Mouse (Mus musculus) embryonic facial prominence, embryonic 13.5 days (tissue): ENCODE results near the gene Dexi. TPM values are rescaled to one million over a fixed set of nuclear protein-coding genes. Genes with fewer than 3 reads are reported as not detected.

Experiments
- ATAC-seq: fragments of 200-750 bp; cut with Nextera tagmentation; 2 replicates; pipeline ENCODE4 v1.8.0; 2017; ENCODE audit warnings: low read depth; ENCODE audit not compliant: insufficient number of reproducible peaks, insufficient read depth, low FRiP score, low TSS enrichment
- H3K27ac ChIP-seq: fragments of 300-500 bp; sonication (generic); 2 replicates; pipeline ENCODE4 v1.5.1; 2015; ENCODE audit warnings: moderate library complexity, mild to moderate bottlenecking, inconsistent platforms
- H3K27me3 ChIP-seq: fragments of 300-500 bp; sonication (generic); 2 replicates; pipeline ENCODE4 v1.6.1; 2015; ENCODE audit warnings: mild to moderate bottlenecking, inconsistent platforms
- H3K36me3 ChIP-seq: fragments of 300-500 bp; sonication (generic); 2 replicates; pipeline ENCODE4 v1.6.1; 2015; ENCODE audit warnings: mild to moderate bottlenecking, inconsistent platforms
- H3K4me1 ChIP-seq: fragments of 300-500 bp; sonication (generic); 2 replicates; pipeline ENCODE4 v1.6.1; 2015; ENCODE audit warnings: inconsistent platforms
- H3K4me2 ChIP-seq: fragments of 300-500 bp; sonication (generic); 2 replicates; pipeline ENCODE4 v1.6.1; 2015; ENCODE audit warnings: moderate library complexity, mild to moderate bottlenecking, inconsistent platforms
- H3K4me3 ChIP-seq: fragments of 300-500 bp; sonication (generic); 2 replicates; pipeline ENCODE4 v1.5.1; 2015; ENCODE audit warnings: mild to moderate bottlenecking, inconsistent platforms
- H3K9ac ChIP-seq: fragments of 300-500 bp; sonication (generic); 2 replicates; pipeline ENCODE4 v1.6.1; 2015; ENCODE audit warnings: mild to moderate bottlenecking, inconsistent platforms
- H3K9me3 ChIP-seq: fragments of 300-500 bp; sonication (generic); 2 replicates; pipeline ENCODE4 v1.6.1; 2016; ENCODE audit warnings: inconsistent platforms
- WGBS: fragments of 180-500 bp; shearing (Covaris S2); methylation state at CpG from one replicate; pipeline ENCODE4 v1.1.7; 2015; ENCODE audit warnings: mixed read lengths; 5-methylcytosine and 5-hydroxymethylcytosine counted together
- polyA plus RNA-seq: library from polyadenylated mRNA; unstranded; fragments of >200 nt; fragmentation: Nextera tagmentation; extraction: Ambion mirVana; gene quantifications from 2 replicates; pipeline ENCODE4 v1.2.1, GENCODE M21; 2015

The Dexi gene
- 23.5 and 24.8 TPM in 2 replicates for polyA plus RNA-seq

DNA sequence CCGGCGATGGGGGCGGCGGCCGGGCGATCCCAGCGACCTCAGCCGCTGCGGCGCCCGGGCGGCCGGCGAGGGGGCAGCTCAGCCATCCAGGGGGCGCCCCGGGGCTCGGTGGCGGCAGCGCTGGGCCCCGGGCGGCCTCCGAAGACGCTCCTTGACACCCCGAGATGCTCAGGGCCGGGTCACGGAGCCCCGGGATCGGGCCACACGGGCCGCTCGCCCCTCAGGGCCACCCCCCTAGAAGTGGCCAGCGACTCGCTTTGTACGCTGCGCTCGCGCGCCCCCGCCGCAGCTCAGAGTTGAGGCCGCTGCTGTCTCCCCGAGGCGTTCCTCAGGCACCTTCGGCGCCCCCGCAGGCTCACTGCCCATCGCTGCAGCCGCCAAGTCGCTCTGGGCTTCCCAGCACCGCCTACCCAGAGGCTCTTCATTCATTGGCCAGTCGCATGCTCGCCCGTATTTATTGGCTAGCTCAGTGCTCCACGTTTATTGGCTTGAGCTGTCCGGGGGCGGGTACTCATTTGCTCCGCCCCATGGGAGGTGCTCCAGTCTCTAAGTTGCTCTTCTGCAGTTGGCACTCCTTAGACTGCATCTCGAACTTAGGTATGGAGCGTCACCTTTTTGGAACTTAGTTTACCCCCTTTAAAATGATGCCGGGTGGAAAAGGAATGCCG is at the start of gene Dexi:
Gene Dexi (minus strand): TSS at position 357 of the 668 bp plus-strand sequence.
- Histone ChIP-seq H3K27ac (peak within 1 kb of the TSS; percentile 78), H3K4me1 (peaks cover 53% of the 10 kb centered on the region), H3K27me3 (no peaks in the 10 kb centered on the region), H3K9me3 (no peaks in the 10 kb centered on the region), H3K36me3 (no peaks in the 10 kb centered on the region), H3K9ac (peak within 1 kb of the TSS; percentile 91), H3K4me2 (peak within 1 kb of the TSS; percentile 91), H3K4me3 (peak within 1 kb of the TSS; percentile 77)
- under 1% methylated on average over 54 of the region's 61 CpGs for WGBS
- peak; percentile 93 for ATAC-seq

DNA sequence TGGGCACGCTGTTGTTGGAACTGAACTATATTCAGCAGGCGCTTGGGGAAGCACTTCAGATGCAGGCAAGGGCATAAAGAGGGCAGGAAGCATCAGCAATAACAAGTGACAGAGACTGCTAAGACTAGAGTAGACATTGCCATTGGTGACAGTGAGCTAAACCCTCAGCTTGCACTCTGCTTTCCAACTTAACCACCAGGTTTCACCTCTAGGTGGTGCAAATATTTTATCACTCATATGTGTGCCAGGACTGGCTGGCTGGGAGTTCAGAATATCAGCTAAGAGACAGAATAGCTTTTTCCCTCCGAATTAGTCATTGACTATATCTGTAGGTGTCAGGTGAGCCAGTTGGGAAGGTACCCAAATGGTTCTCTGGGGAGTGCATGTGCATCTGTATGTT is 43.7 kb upstream of the Dexi start:
- Histone ChIP-seq H3K4me1 (no peaks in the 10 kb centered on the region), H3K4me3 (no peak overlapping the region), H3K27ac (no peak overlapping the region), H3K9me3 (no peaks in the 10 kb centered on the region), H3K9ac (no peak overlapping the region), H3K4me2 (no peak overlapping the region), H3K27me3 (no peaks in the 10 kb centered on the region), H3K36me3 (peaks cover 54% of the 10 kb centered on the region)
- ATAC-seq = no peak
- 86% methylated on average over 3 of the region's 3 CpGs for WGBS

DNA sequence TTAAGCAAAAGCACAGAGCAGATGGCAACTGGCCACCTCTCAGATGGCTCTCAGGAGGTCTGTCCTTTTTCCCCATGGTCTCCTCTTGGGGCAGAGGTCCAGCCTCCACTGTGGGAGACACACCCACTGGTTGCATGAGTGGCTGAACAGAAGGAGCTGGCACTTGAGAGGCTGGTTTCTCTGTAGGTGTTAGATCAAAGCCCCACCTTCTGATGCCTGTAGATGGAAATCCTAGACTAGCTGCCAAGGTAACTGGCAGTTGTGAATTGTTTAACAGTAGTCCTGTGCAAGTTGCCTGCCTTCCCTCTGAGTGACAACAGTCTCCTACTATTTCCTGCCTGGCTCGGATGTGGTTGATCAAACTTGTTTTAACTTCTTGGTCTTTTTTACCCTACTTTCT is 42.3 kb upstream of the Dexi start:
- Histone ChIP-seq H3K36me3 (peaks cover 60% of the 10 kb centered on the region), H3K27ac (no peak overlapping the region), H3K9me3 (no peaks in the 10 kb centered on the region), H3K4me1 (no peaks in the 10 kb centered on the region), H3K9ac (no peak overlapping the region), H3K4me2 (no peak overlapping the region), H3K4me3 (no peak overlapping the region), H3K27me3 (no peaks in the 10 kb centered on the region)
- 57% methylated on average over 1 of the region's 1 CpGs for WGBS
- no peak for ATAC-seq

DNA sequence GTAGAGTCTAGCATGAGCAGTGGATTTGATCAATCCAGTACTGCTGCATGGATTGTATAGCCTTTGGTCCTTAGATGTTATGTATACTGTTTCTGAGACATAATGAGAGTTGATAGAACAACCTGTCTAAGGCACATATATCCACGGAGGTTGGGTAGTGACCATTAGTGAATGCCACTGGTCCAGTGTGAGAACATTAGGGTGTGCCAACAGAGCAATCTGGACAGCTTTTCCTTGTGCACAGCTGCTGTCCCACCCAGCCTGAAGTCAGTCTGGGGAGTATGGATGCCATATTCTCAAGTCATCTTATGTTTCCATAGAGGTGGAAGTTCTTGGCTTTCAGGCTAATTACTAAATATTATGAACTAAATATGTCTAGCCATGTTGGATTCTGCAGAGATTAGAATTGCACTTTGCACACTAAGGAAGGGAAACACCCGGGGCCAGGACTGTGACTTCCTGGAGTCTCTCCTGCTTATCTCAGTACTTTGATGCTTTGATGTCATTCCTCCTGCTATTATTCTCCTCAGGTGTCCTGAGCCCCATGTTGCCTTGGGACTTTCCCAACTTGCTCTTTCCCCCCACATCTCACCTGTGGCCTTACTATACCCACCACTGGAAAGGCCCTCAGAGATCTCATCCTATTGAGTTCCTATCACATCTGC is 38.5 kb upstream of the Dexi start:
- 90% methylated on average over 2 of the region's 2 CpGs for WGBS
- no peak overlapping the region for H3K4me3 ChIP-seq
- no peaks in the 10 kb centered on the region for H3K4me1 ChIP-seq
- H3K4me2 ChIP-seq = no peak overlapping the region
- ATAC-seq = no peak
- no peak overlapping the region for H3K27ac ChIP-seq
- peaks cover 79% of the 10 kb centered on the region for H3K36me3 ChIP-seq
- H3K27me3 ChIP-seq = no peaks in the 10 kb centered on the region
- no peak overlapping the region for H3K9ac ChIP-seq
- no peaks in the 10 kb centered on the region for H3K9me3 ChIP-seq

DNA sequence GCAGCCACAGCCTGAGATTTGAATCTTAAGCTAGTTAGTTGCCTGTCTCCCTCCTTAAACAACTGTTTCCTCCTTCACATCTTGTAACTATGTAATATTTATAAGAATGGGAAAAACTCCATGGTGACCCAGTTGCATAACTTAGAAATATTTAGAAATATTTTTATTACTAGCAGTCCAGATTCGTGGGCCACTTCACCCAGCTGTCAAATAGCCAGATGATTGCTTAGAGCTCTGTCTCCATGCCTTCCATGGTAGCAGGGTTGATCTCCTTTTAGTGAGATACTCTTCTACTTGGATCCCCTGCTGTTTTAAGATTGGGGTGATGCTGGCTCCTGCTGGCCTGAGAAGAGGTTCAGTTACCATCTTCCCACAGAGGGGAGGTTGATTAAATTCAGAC is 35.5 kb upstream of the Dexi start:
- no peaks in the 10 kb centered on the region for H3K27me3 ChIP-seq
- 69% methylated on average over 1 of the region's 1 CpGs for WGBS
- H3K4me2 ChIP-seq = no peak overlapping the region
- no peaks in the 10 kb centered on the region for H3K9me3 ChIP-seq
- ATAC-seq = no peak
- H3K4me3 ChIP-seq = no peak overlapping the region
- H3K27ac ChIP-seq = no peak overlapping the region
- H3K36me3 ChIP-seq = peaks cover 82% of the 10 kb centered on the region
- H3K9ac ChIP-seq = no peak overlapping the region
- no peaks in the 10 kb centered on the region for H3K4me1 ChIP-seq

DNA sequence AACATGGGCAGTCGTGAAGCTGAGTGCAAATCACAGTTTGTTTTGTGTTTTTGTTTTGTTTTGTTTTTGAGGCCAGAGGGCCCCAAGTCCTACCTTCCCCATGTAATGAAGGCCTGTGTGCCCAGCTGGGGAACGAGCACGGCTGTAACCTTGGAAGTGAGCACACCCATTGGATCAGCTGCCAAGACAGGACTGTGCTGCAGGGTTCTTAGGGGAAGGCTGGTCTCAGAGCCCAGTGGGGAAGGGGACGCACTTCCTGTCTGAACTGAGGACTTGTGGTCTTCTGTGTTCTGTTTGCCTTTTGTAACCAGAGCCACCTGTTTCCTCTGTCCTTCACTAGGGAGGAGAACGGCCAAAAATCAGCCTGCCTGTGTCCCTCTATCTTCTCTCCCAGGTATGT is 34.7 kb upstream of the Dexi start:
- H3K4me3 ChIP-seq = no peak overlapping the region
- no peak overlapping the region for H3K4me2 ChIP-seq
- no peak for ATAC-seq
- no peaks in the 10 kb centered on the region for H3K4me1 ChIP-seq
- peaks cover 77% of the 10 kb centered on the region for H3K36me3 ChIP-seq
- no peak overlapping the region for H3K27ac ChIP-seq
- no peaks in the 10 kb centered on the region for H3K27me3 ChIP-seq
- no peaks in the 10 kb centered on the region for H3K9me3 ChIP-seq
- WGBS = 48% methylated on average over 5 of the region's 5 CpGs
- H3K9ac ChIP-seq = no peak overlapping the region

DNA sequence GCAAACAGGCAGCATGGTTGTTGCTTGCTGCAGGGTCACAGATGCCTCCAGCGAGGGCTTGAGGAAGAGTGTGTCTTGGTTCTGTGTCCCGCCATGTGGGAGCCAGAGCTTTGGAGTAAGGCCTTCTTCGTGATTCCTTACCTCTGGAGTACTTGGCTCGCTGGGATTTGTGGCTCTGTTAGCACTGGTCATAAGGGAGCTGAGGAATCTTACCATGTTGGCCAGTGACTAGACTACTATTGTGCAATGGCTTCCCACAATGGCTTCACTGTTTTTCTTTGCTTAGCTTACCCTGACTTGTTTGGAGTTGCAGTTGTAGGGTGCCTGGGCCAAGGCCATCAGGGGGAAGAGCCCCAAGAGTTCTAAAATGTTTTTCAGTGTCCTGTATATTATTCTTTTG is 33.1 kb upstream of the Dexi start:
- 85% methylated on average over 4 of the region's 4 CpGs for WGBS
- H3K27ac ChIP-seq = no peak overlapping the region

DNA sequence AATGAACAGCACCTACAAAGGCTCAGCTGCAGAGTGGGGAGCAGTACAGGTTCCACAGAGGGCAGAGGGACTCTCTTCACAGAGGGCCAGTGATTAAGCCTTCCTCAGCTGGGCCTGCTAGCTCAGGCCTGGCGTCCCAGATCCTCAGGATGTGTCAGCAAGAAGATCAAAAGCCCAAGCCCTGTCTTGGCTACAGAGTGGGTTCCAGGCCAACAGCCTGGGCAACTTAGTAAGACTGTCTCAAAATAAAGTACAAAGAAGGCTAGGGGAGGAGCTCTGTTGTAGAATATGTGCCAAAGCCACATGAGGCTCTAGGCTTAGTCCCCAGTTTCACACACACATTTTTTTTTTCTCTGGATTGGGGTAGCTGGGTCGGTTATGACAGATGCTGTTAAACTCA is 32.1 kb upstream of the Dexi start:
- Histone ChIP-seq H3K9ac (no peak overlapping the region), H3K4me3 (no peak overlapping the region), H3K27ac (no peak overlapping the region), H3K36me3 (peaks cover 63% of the 10 kb centered on the region), H3K9me3 (no peaks in the 10 kb centered on the region), H3K4me1 (0 out of 2 replicates have a peak, but pooled peaks cover 3% of the 10 kb centered on the region), H3K27me3 (no peaks in the 10 kb centered on the region), H3K4me2 (no peak overlapping the region)
- ATAC-seq = no peak
- 86% methylated on average over 2 of the region's 2 CpGs for WGBS

More for the DNA sequence above, 33.1 kb upstream of the Dexi start:
- H3K36me3 ChIP-seq = peaks cover 69% of the 10 kb centered on the region
- H3K4me1 ChIP-seq = 0 out of 2 replicates have a peak, but pooled peaks cover 3% of the 10 kb centered on the region
- H3K9ac ChIP-seq = no peak overlapping the region
- no peak overlapping the region for H3K4me2 ChIP-seq
- no peak overlapping the region for H3K4me3 ChIP-seq
- ATAC-seq = no peak
- no peaks in the 10 kb centered on the region for H3K9me3 ChIP-seq
- no peaks in the 10 kb centered on the region for H3K27me3 ChIP-seq

DNA sequence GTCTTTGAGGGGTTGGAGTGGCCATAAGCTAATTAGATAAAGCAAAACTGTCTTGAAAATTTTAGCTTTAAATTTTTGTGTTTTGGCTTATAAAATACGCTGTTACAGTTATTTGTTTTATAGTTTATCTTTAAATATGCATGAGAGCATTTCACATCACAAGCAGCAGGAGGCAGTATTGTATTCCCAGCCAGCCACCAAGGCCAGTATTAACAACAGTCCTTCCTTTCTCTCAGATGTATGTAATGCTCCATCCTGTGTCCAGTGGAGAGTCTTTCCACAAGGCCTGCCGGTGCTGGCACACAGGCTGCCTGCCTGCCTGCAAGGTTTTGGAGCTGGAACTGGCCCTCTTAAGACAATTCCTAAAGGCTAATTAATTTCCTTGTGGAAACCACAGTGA is 29.0 kb upstream of the Dexi start:
- ATAC-seq = no peak
- H3K36me3 ChIP-seq = peaks cover 50% of the 10 kb centered on the region
- H3K9ac ChIP-seq = no peak overlapping the region
- H3K4me1 ChIP-seq = 0 out of 2 replicates have a peak, but pooled peaks cover 3% of the 10 kb centered on the region
- 40% methylated on average over 2 of the region's 2 CpGs for WGBS
- no peak overlapping the region for H3K4me2 ChIP-seq
- H3K27me3 ChIP-seq = no peaks in the 10 kb centered on the region
- no peak overlapping the region for H3K27ac ChIP-seq
- no peaks in the 10 kb centered on the region for H3K9me3 ChIP-seq
- H3K4me3 ChIP-seq = no peak overlapping the region

DNA sequence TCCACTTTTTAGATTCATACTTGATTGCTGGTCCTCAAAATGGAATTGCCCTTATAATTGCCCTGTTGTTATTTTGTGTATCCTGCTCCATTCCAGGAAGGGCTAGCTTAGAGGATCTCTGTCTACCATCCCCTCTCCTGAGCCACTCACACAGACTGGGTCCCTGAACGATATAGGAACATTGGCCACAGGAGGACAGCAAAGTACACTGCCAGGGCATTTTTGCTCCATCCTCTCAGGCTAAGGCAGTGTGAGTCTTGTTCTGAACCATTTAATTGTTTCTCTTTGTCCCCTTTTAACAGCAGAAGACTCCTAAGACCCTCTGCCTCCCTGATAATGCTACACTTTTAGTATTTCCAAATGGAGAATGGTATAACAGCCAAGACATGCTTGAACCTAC is 27.9 kb upstream of the Dexi start:
- WGBS = 64% methylated on average over 1 of the region's 1 CpGs
- Histone ChIP-seq H3K4me1 (peaks cover 9% of the 10 kb centered on the region; the same call in 1 of the 2 replicates), H3K9ac (no peak overlapping the region), H3K4me3 (no peak overlapping the region), H3K4me2 (no peak overlapping the region), H3K9me3 (no peaks in the 10 kb centered on the region), H3K27me3 (no peaks in the 10 kb centered on the region), H3K36me3 (peaks cover 44% of the 10 kb centered on the region), H3K27ac (no peak overlapping the region)
- ATAC-seq = no peak

DNA sequence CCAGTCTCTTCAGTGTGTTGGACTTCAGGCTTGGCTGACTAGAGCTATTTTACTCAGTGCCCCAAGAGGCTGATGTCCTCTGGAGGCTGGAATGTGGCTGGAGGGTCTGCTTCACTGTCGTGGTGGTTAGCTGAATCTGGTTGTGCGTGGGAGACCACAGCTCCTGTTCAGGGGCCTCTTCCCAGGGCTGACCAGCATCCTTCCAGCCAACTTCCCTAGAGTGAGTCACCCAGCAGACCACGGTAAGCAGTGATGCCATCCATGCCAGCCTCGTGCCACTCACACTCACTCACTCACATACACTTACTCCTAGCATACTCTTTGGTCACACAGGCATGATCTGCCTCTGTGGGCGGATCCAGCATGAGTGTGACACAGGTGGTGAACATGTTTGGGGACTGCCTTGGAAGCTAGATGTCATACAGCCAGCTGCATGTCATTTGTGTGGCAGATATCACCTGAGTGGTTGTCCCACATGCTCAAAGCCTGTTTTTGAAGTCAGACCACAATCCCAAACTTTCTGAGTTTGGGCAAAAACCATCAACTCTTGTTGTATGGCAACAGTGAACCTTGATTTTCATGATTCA is 27.0 kb upstream of the Dexi start:
- ATAC-seq = no peak
- Histone ChIP-seq H3K4me3 (no peak overlapping the region), H3K4me1 (peaks cover 13% of the 10 kb centered on the region; the same call in 1 of the 2 replicates), H3K9me3 (no peaks in the 10 kb centered on the region), H3K9ac (no peak overlapping the region), H3K36me3 (peaks cover 42% of the 10 kb centered on the region), H3K4me2 (no peak overlapping the region), H3K27me3 (no peaks in the 10 kb centered on the region), H3K27ac (no peak overlapping the region)
- WGBS = 81% methylated on average over 5 of the region's 5 CpGs

DNA sequence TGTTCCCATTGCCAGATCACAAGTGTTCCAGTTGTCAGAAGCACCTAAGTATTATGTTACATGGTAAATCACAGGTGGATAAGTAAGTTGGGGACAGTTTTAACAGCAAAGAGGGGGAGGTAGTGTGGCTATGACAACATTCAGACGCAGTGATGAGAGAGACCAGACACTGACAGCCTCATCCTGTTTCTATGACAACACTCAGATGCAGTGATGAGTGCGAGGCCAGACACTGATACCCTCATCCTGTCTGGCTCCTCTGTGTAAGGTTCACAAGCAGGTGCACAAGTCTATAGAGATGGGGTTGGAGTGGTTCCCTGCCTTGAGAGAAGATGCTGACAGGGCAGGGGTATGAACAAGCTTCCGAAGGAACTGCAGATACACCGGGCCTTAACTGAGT is 24.3 kb upstream of the Dexi start:
- Histone ChIP-seq H3K4me3 (no peak overlapping the region), H3K27ac (no peak overlapping the region), H3K27me3 (no peaks in the 10 kb centered on the region), H3K9me3 (no peaks in the 10 kb centered on the region), H3K4me2 (no peak overlapping the region), H3K4me1 (peaks cover 13% of the 10 kb centered on the region; the same call in 1 of the 2 replicates), H3K9ac (no peak overlapping the region), H3K36me3 (peaks cover 35% of the 10 kb centered on the region)
- 93% methylated on average over 4 of the region's 4 CpGs for WGBS
- no peak for ATAC-seq
